Mouse (Mus musculus) ZHBTc4 (cell line): ENCODE results near the gene Cdkn1a.
"Not testable (repeated sequence)": the region's sequence is repeated elsewhere in the genome, so short reads cannot be mapped to it uniquely, and the experiment has no call there.

Source experiments
- DNase-seq: peaks from one replicate; pipeline ENCODE4 v3.0.0-alpha.2; 2011; ENCODE audit warnings: low read depth, low spot score

Cdkn1a gene

GRCm38 (mm10) chr17:29081618-29082381 lies 9.0 kb upstream of the Cdkn1a start:
- DNase-seq, result peak; percentile 64

GRCm38 (mm10) chr17:29083586-29083985 lies 7.2 kb upstream of the Cdkn1a start:
- DNase-seq, result peak; percentile 70

- no peak for DNase-seq
Observed at GRCm38 (mm10) chr17:29084656-29085055, 6.1 kb upstream of the Cdkn1a start.

GRCm38 (mm10) chr17:29085266-29085665 lies 5.5 kb upstream of the Cdkn1a start:
- peak; percentile 55 for DNase-seq

GRCm38 (mm10) chr17:29086916-29087315 lies 3.9 kb upstream of the Cdkn1a start:
- DNase-seq, result no peak

- DNase-seq, result no peak
Observed at GRCm38 (mm10) chr17:29091348-29091944, 670 bp downstream of the Cdkn1a start.

- DNase-seq, result no peak
Observed at GRCm38 (mm10) chr17:29092497-29092896, 1.7 kb downstream of the Cdkn1a start.

- DNase-seq, result peak; percentile 99
Observed at GRCm38 (mm10) chr17:29093110-29093952, 2.6 kb downstream of the Cdkn1a start.

- no peak for DNase-seq
Observed at GRCm38 (mm10) chr17:29093961-29094309, 3.2 kb downstream of the Cdkn1a start.

- DNase-seq, result peak; percentile 35
Observed at GRCm38 (mm10) chr17:29094310-29095181, 3.8 kb downstream of the Cdkn1a start.

GRCm38 (mm10) chr17:29095201-29095733 lies 4.5 kb downstream of the Cdkn1a start:
- DNase-seq, result peak; percentile 92

- no peak for DNase-seq
Observed at GRCm38 (mm10) chr17:29096245-29096644, 5.5 kb downstream of the Cdkn1a start.

GRCm38 (mm10) chr17:29096851-29097561 lies 6.2 kb downstream of the Cdkn1a start:
- peak; percentile 54 for DNase-seq

- DNase-seq, result no peak
Observed at GRCm38 (mm10) chr17:29098291-29098690, 7.5 kb downstream of the Cdkn1a start.

- no peak for DNase-seq
Observed at GRCm38 (mm10) chr17:29099076-29099475, 8.3 kb downstream of the Cdkn1a start.

GRCm38 (mm10) chr17:29100627-29101026 lies 9.9 kb downstream of the Cdkn1a start:
- DNase-seq, result no peak

- DNase-seq, result not testable (repeated sequence)
Observed at GRCm38 (mm10) chr17:29110356-29110755, 19.6 kb downstream of the Cdkn1a start.

GRCm38 (mm10) chr17:29111332-29111731 lies 20.6 kb downstream of the Cdkn1a start:
- no peak for DNase-seq

GRCm38 (mm10) chr17:29113591-29114352 lies 23.0 kb downstream of the Cdkn1a start, which contains the start of gene Rab44:
Gene Rab44 (plus strand): TSS chr17:29114145.
- DNase-seq, result peak; percentile 63

GRCm38 (mm10) chr17:29116023-29116422 lies 25.2 kb downstream of the Cdkn1a start:
- no peak for DNase-seq
